Mouse (Mus musculus): ENCODE data around the gene Eri3.

The Eri3 gene

GRCm38 (mm10) chr4:117551144-117552000, 1.2 kb downstream of the Eri3 start:
- no peak for DNase-seq (ENCODE audit: low read depth, low spot score)
- Histone ChIP-seq H3K27me3 (ENCODE audit: control insufficient read depth, insufficient read depth, low read length, poor library complexity, severe bottlenecking) (no peaks in the 10 kb centered on the region), H3K36me3 (ENCODE audit: control insufficient read depth, insufficient read depth, low read length, poor library complexity, severe bottlenecking) (no peaks in the 10 kb centered on the region)

DNA sequence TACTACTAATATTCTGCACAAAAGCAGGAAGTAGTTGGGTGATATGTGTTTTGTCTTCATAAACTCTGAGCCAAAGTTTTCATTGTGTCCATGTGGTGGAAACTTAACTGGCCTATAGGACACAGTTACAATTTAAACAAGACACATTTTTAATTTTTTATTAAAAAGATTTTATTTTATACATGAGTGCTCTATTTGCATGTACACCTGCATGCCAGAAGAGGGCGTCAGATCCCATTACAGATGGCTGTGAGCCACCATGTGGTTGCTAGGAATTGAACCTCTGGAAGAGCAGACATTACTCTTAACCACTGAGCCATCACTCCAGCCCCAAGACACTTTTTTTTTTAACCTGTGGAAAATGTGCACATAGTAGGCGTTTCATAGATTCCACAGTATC, 5.3 kb downstream of the Eri3 start:
- DNase-seq (ENCODE audit: low read depth, low spot score) = no peak
- Histone ChIP-seq H3K27me3 (ENCODE audit: control insufficient read depth, insufficient read depth, low read length, poor library complexity, severe bottlenecking) (no peaks in the 10 kb centered on the region), H3K36me3 (ENCODE audit: control insufficient read depth, insufficient read depth, low read length, poor library complexity, severe bottlenecking) (no peaks in the 10 kb centered on the region)

- Histone ChIP-seq H3K36me3 (ENCODE audit: control insufficient read depth, insufficient read depth, low read length, poor library complexity, severe bottlenecking) (no peaks in the 10 kb centered on the region), H3K27me3 (ENCODE audit: control insufficient read depth, insufficient read depth, low read length, poor library complexity, severe bottlenecking) (no peaks in the 10 kb centered on the region)
- no peak for DNase-seq (ENCODE audit: low read depth, low spot score)
Measured at GRCm38 (mm10) chr4:117556372-117556771, 6.2 kb downstream of the Eri3 start.

GRCm38 (mm10) chr4:117557068-117557645, 7.0 kb downstream of the Eri3 start:
- no peak for DNase-seq (ENCODE audit: low read depth, low spot score)
- Histone ChIP-seq H3K36me3 (ENCODE audit: control insufficient read depth, insufficient read depth, low read length, poor library complexity, severe bottlenecking) (no peaks in the 10 kb centered on the region), H3K27me3 (ENCODE audit: control insufficient read depth, insufficient read depth, low read length, poor library complexity, severe bottlenecking) (no peaks in the 10 kb centered on the region)

DNA sequence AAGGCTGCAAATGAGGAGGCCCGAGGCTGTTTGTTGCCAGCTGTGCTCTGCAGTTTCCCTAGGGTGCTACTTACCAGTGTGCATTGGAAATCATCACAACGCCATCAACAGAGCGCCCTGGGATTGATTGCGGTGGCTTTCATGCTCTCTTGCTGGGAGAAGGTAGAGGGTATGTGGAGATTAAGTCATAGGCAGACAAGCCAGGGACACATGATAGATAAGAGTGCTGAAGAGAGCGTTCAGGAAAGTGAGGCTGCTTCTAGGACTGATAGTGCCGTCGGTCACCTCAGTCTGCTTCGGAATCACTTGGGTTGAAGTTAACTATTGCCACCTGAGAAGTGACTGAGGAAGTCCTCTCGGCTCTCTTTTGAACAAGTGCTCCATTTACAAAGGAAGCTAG, 13.8 kb downstream of the Eri3 start:
- DNase-seq (ENCODE audit: low read depth, low spot score) = no peak
- Histone ChIP-seq H3K36me3 (ENCODE audit: control insufficient read depth, insufficient read depth, low read length, poor library complexity, severe bottlenecking) (no peaks in the 10 kb centered on the region; the same call in 1 of the 2 replicates), H3K27me3 (ENCODE audit: control insufficient read depth, insufficient read depth, low read length, poor library complexity, severe bottlenecking) (no peaks in the 10 kb centered on the region)

GRCm38 (mm10) chr4:117568846-117569245, 18.7 kb downstream of the Eri3 start:
- H3K36me3 ChIP-seq (ENCODE audit: control insufficient read depth, insufficient read depth, low read length, poor library complexity, severe bottlenecking) = no peaks in the 10 kb centered on the region; the same call in 1 of the 2 replicates
- H3K27me3 ChIP-seq (ENCODE audit: control insufficient read depth, insufficient read depth, low read length, poor library complexity, severe bottlenecking) = no peaks in the 10 kb centered on the region
- no peak for DNase-seq (ENCODE audit: low read depth, low spot score)

GRCm38 (mm10) chr4:117570964-117571363, 20.8 kb downstream of the Eri3 start:
- no peak for DNase-seq (ENCODE audit: low read depth, low spot score)
- H3K36me3 ChIP-seq (ENCODE audit: control insufficient read depth, insufficient read depth, low read length, poor library complexity, severe bottlenecking) = no peaks in the 10 kb centered on the region

DNA sequence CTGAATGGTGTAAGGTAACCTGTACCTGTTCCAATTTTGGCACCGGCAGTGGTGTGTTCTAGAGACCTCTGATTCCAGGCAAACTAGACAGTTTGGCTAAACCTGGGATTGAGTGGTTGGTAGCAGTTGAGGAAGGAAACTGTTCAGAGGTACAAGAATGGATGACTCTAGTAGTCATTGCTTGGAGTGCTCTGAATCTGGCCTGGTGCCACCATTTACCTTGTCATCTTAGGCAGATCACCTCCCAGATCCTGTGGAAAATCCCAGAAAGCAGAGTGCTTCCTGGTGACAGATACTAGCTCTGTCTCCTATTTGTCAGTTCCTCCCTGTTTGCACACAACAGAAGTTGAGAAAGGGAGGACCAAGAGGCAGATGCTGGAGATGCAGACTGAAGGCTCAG, 27.4 kb downstream of the Eri3 start:
- DNase-seq (ENCODE audit: low read depth, low spot score) = no peak
- no peaks in the 10 kb centered on the region for H3K36me3 ChIP-seq (ENCODE audit: control insufficient read depth, insufficient read depth, low read length, poor library complexity, severe bottlenecking)
- H3K27me3 ChIP-seq (ENCODE audit: control insufficient read depth, insufficient read depth, low read length, poor library complexity, severe bottlenecking) = no peaks in the 10 kb centered on the region

More at GRCm38 (mm10) chr4:117570964-117571363, 20.8 kb downstream of the Eri3 start:
- no peaks in the 10 kb centered on the region for H3K27me3 ChIP-seq (ENCODE audit: control insufficient read depth, insufficient read depth, low read length, poor library complexity, severe bottlenecking)

GRCm38 (mm10) chr4:117581626-117582025, 31.5 kb downstream of the Eri3 start:
- Histone ChIP-seq H3K36me3 (ENCODE audit: control insufficient read depth, insufficient read depth, low read length, poor library complexity, severe bottlenecking) (peaks cover 2% of the 10 kb centered on the region; the same call in 1 of the 2 replicates), H3K27me3 (ENCODE audit: control insufficient read depth, insufficient read depth, low read length, poor library complexity, severe bottlenecking) (no peaks in the 10 kb centered on the region)
- no peak for DNase-seq (ENCODE audit: low read depth, low spot score)

DNA sequence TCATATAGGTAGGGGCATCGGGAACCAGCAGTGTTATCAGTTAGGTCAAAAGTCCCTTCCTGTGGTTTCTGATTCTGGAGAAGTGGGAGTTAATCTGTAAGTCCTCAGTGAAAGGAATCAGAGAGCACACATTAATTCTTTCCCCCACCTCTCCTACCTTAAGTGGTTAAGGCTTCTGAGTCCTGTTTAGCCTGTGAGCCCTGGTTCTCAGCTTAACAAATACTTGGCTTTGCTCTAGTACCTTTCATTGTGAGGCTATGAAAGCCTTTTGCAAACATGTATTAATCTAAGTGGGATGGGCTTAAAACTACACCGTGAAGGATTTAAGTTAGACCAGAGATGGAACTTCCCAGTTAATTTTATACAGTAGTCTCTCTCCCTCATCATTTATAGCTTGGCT, 35.8 kb downstream of the Eri3 start:
- Histone ChIP-seq H3K36me3 (ENCODE audit: control insufficient read depth, insufficient read depth, low read length, poor library complexity, severe bottlenecking) (peaks cover 3% of the 10 kb centered on the region; the same call in 1 of the 2 replicates), H3K27me3 (ENCODE audit: control insufficient read depth, insufficient read depth, low read length, poor library complexity, severe bottlenecking) (no peaks in the 10 kb centered on the region)
- DNase-seq (ENCODE audit: low read depth, low spot score) = no peak

DNA sequence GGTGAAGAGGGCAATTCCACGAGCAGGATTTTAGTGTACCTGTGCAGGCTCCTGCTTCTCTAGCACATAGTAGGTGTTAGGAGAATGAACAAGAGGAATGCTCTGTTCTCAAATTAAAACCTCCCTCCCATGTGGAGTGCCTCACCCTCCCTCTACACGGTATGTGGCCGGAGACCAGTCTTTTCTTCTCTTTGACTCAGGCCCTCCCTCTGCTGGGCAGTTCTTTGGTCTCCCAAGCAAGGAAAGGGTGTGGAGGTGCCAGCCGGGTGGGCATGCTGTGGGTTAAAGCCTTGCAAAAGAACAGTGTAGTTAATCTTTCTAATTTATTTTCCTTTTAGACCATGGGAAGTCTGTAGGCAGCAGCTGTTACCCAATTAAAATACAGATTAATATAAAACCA, 37.3 kb downstream of the Eri3 start:
- Histone ChIP-seq H3K36me3 (ENCODE audit: control insufficient read depth, insufficient read depth, low read length, poor library complexity, severe bottlenecking) (peaks cover 3% of the 10 kb centered on the region; the same call in 1 of the 2 replicates), H3K27me3 (ENCODE audit: control insufficient read depth, insufficient read depth, low read length, poor library complexity, severe bottlenecking) (no peaks in the 10 kb centered on the region)
- no peak for DNase-seq (ENCODE audit: low read depth, low spot score)

DNA sequence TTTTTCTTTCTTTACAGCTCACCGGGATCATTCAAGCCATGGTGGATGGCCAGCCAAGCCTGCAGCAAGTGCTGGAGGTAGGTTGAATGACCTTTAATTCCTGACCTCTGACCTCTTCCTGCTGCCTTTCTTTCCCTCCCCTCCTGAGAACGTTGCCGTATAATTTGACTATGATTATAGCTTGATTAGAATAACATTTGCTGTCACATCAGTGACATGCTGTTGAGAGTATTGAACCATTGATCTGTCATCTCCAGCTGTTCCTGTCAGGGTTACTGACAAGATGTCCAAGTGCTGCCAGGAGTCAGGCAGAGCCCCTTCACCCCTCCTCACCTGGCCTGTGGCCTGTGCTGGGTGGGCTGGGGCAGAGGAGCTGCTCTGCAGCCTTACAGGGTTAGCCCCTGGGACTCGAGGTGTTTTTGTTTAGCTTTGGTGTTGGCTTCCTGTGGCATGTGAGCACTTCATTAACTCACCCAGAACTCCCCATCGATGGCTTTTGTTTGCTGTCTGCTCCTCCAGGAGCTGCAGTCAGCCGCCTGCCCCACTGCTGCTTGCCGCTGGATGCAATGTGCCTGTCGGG, 39.0 kb downstream of the Eri3 start:
- Histone ChIP-seq H3K36me3 (ENCODE audit: control insufficient read depth, insufficient read depth, low read length, poor library complexity, severe bottlenecking) (peaks cover 6% of the 10 kb centered on the region), H3K27me3 (ENCODE audit: control insufficient read depth, insufficient read depth, low read length, poor library complexity, severe bottlenecking) (no peaks in the 10 kb centered on the region)
- DNase-seq (ENCODE audit: low read depth, low spot score) = no peak

DNA sequence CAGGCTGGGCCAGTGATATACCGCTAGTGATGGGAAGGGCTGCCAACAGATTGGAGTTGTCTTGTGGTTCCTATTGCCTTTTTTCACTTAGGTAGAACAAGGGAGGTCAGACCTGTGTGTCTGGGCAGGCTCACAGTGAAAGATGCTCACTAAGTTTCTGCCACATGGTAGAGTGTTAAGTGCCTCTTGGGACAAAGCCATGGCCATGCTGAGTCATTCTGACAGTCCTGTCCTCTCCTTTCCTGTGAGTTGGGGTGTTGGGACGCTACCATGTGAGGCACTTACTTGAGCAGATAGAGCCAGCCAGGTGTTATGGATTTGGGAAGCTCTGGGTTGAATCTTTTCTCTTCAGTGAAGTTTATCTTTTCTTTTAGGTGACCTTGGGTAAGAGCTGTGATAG, 40.6 kb downstream of the Eri3 start:
- DNase-seq (ENCODE audit: low read depth, low spot score) = no peak
- H3K27me3 ChIP-seq (ENCODE audit: control insufficient read depth, insufficient read depth, low read length, poor library complexity, severe bottlenecking) = no peaks in the 10 kb centered on the region
- H3K36me3 ChIP-seq (ENCODE audit: control insufficient read depth, insufficient read depth, low read length, poor library complexity, severe bottlenecking) = peaks cover 6% of the 10 kb centered on the region

DNA sequence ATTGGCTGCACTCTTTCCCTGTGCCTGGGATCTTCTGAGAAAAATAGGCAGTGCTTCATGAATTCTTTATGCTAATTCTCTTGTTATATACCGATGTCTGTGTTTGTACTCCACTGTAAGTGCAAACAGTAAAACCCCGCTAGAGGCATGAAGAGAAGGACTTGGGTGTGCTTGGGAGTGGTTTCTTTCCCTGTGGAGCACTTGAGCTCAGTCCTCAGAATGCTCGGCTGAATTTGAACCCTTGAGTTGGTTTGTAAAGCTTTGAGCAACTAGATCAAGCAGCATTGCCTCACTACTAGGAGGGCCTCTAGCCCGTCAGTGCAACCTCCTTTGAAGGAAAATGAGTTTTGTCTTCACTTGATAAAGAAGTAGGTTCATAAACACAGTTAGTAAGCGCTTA, 42.0 kb downstream of the Eri3 start:
- peaks cover 6% of the 10 kb centered on the region for H3K36me3 ChIP-seq (ENCODE audit: control insufficient read depth, insufficient read depth, low read length, poor library complexity, severe bottlenecking)
- no peaks in the 10 kb centered on the region for H3K27me3 ChIP-seq (ENCODE audit: control insufficient read depth, insufficient read depth, low read length, poor library complexity, severe bottlenecking)
- DNase-seq (ENCODE audit: low read depth, low spot score) = no peak

DNA sequence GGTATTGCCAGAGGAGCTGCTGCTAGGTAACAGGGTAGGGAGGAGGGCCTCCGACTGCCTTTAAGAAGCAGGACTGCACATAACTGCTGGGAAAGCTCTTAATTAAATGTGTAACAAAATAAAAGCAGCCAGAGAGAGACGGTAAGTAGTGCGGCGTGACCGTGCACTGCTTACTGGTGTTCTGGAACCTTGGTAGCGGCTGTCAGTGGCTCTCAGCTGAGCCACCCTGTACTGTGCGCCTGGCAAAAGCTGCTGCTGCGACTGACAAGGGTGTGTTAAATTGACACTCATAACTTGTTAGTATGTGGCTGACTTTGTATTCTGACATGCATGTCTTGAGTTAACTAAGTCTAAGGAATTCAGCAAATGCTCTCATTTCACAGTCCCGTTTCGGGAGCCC, 45.1 kb downstream of the Eri3 start:
- H3K36me3 ChIP-seq (ENCODE audit: control insufficient read depth, insufficient read depth, low read length, poor library complexity, severe bottlenecking) = peaks cover 6% of the 10 kb centered on the region
- H3K27me3 ChIP-seq (ENCODE audit: control insufficient read depth, insufficient read depth, low read length, poor library complexity, severe bottlenecking) = no peaks in the 10 kb centered on the region
- DNase-seq (ENCODE audit: low read depth, low spot score) = no peak

All from splenic B cell, adult 2 months (primary cell).